Mouse (Mus musculus) limb, embryonic 10.5 days (tissue): ENCODE measurements around the gene Rbms3. TPM values are rescaled to one million over a fixed set of nuclear protein-coding genes. Genes with fewer than 3 reads are reported as not detected.
A peak's percentile ranks its signal among the peaks of the same experiment; 100 is the strongest.

Source experiments
- DNase-seq: peaks from one replicate; pipeline ENCODE4 v3.0.0-alpha.2; 2017; ENCODE audit warnings: low spot score
- H3K27ac ChIP-seq: fragments of 300-500 bp; sonication (generic); 2 replicates; pipeline ENCODE4 v1.5.1; 2016; ENCODE audit warnings: mild to moderate bottlenecking
- H3K27me3 ChIP-seq: fragments of 300-500 bp; sonication (generic); 2 replicates; pipeline ENCODE4 v1.6.1; 2016; ENCODE audit warnings: low read depth, mild to moderate bottlenecking; ENCODE audit not compliant: poor library complexity, severe bottlenecking
- H3K36me3 ChIP-seq: fragments of 300-500 bp; sonication (generic); 2 replicates; pipeline ENCODE4 v1.6.1; 2016; ENCODE audit warnings: mild to moderate bottlenecking, moderate library complexity
- H3K4me1 ChIP-seq: fragments of 300-500 bp; sonication (generic); 2 replicates; pipeline ENCODE4 v1.6.1; 2016
- H3K4me3 ChIP-seq: fragments of 300-500 bp; sonication (generic); 2 replicates; pipeline ENCODE4 v1.5.1; 2016; ENCODE audit warnings: mild to moderate bottlenecking, moderate library complexity
- H3K9me3 ChIP-seq: fragments of 300-500 bp; sonication (generic); replicated peaks from 2 replicates; pipeline ENCODE4 v1.6.1; 2016; ENCODE audit warnings: mild to moderate bottlenecking
- WGBS: fragments of 180-500 bp; shearing (Covaris S2); methylation state at CpG from one replicate; pipeline ENCODE4 v1.1.7; 2016; 5-methylcytosine and 5-hydroxymethylcytosine counted together
- polyA plus RNA-seq: library from polyadenylated mRNA; unstranded; fragments of >200 nt; fragmentation: Nextera tagmentation; extraction: Ambion mirVana; gene quantifications from 2 replicates; pipeline ENCODE4 v1.2.1, GENCODE M21; 2016

Rbms3 gene
- polyA plus RNA-seq, 1 experiment from 2014 or later = 35.2 TPM

GRCm38 (mm10) chr9:117067703-117068419 lies 561.9 kb downstream of the Rbms3 start:
- peaks cover 23% of the 10 kb centered on the region for H3K4me1 ChIP-seq
- 87% methylated on average over 11 of the region's 11 CpGs for WGBS
- H3K9me3 ChIP-seq = no peaks in the 10 kb centered on the region
- H3K27ac ChIP-seq = no peak overlapping the region
- H3K4me3 ChIP-seq = no peak overlapping the region
- peaks cover 9% of the 10 kb centered on the region; the same call in 1 of the 2 replicates for H3K36me3 ChIP-seq
- H3K27me3 ChIP-seq = no peaks in the 10 kb centered on the region
- no peak for DNase-seq

DNA sequence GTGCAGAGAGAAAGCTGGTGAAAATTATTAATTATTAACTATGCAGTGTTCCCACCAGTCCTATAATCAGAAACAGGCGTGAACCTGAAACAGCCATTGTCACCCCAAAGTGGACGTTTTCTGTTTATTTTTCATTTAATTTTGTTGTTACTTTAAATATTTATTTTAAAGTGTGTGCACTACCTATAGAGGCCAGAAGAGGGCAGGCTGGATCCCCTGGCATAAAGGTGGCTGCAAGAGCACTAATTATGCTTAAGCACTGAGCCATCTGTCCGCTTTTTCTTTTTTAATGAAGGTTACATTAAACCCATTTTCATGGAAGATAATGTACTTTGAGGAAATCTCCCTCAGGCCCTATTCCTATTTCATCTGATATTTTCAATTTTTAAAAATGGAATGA lies 563.2 kb downstream of the Rbms3 start:
- Histone ChIP-seq H3K4me3 (no peak overlapping the region), H3K9me3 (no peaks in the 10 kb centered on the region), H3K36me3 (peaks cover 9% of the 10 kb centered on the region; the same call in 1 of the 2 replicates), H3K27me3 (no peaks in the 10 kb centered on the region), H3K27ac (no peak overlapping the region), H3K4me1 (peaks cover 12% of the 10 kb centered on the region)
- 87% methylated on average over 3 of the region's 3 CpGs for WGBS
- no peak for DNase-seq

GRCm38 (mm10) chr9:117065601-117066000 lies 564.1 kb downstream of the Rbms3 start:
- 86% methylated on average over 6 of the region's 6 CpGs for WGBS
- peaks cover 9% of the 10 kb centered on the region; the same call in 1 of the 2 replicates for H3K36me3 ChIP-seq
- H3K4me3 ChIP-seq = no peak overlapping the region
- DNase-seq = no peak
- H3K4me1 ChIP-seq = peaks cover 12% of the 10 kb centered on the region
- no peaks in the 10 kb centered on the region for H3K9me3 ChIP-seq
- H3K27me3 ChIP-seq = no peaks in the 10 kb centered on the region
- peak overlapping the region; percentile 36; the same call in 1 of the 2 replicates for H3K27ac ChIP-seq

DNA sequence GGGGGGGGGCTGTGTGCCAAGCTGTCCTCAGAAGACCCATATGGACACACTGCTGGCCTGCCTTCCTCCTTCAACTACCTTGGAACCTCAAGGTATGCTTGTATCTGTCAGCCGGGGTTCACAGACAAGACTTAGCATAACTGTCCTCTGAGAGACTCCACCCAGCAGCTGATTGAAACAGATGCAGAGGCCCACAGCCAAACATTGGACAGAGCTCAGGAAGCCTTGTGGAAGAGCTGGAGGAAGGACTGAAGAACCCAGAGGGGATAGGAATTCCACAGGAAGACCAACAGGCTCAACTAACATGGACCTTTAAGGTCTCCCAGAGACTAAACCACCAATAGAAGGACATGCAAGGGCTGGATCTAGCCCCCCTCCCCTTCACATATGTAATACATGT lies 570.1 kb downstream of the Rbms3 start:
- Histone ChIP-seq H3K36me3 (no peaks in the 10 kb centered on the region), H3K27ac (no peak overlapping the region), H3K4me3 (no peak overlapping the region), H3K27me3 (no peaks in the 10 kb centered on the region), H3K9me3 (no peaks in the 10 kb centered on the region), H3K4me1 (peaks cover 5% of the 10 kb centered on the region; the same call in 1 of the 2 replicates)
- 100% methylated on average over 1 of the region's 1 CpGs for WGBS
- DNase-seq = no peak

DNA sequence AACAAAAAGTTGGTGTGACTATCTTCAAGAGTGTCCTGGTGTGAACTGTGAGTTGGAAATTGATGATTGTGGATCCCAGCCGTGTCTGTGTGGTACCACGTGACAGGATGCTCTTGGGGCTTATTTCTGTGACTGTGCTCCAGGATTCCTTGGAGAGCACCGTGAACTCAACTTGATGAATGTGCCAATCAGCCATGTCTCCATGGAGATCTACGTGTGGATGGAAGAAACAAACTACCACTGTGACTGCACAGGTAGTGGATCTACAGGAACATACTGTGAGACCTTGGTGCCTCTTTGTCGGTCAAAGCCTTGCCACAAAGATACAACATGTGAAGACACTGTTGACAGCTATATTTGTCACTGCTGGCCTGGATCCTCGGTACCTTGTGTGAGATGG lies 570.6 kb downstream of the Rbms3 start:
- WGBS = 91% methylated on average over 6 of the region's 6 CpGs
- Histone ChIP-seq H3K27me3 (no peaks in the 10 kb centered on the region), H3K4me1 (peaks cover 4% of the 10 kb centered on the region; the same call in 1 of the 2 replicates), H3K27ac (no peak overlapping the region), H3K9me3 (no peaks in the 10 kb centered on the region), H3K36me3 (no peaks in the 10 kb centered on the region), H3K4me3 (no peak overlapping the region)
- no peak for DNase-seq

DNA sequence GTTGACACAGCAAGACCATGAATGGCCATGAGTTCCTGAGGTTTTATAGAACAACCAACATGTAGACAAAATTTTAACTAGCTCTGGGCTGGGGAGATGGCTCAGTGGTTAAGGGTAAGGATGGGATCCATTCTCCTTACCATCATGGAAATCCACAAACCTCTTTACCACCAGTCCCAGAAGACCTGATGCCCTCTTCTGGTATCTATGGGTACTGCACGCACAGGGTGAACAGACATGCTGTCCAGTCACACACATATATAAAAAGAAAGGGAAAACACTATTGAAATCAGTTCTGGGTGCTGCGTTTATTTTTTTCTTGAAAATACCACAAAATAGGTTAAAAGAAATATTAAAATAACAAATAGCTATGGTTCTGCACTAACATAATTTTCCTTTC lies 577.8 kb downstream of the Rbms3 start:
- Histone ChIP-seq H3K27me3 (no peaks in the 10 kb centered on the region), H3K4me3 (no peak overlapping the region), H3K36me3 (peaks cover 15% of the 10 kb centered on the region), H3K27ac (no peak overlapping the region), H3K4me1 (no peaks in the 10 kb centered on the region), H3K9me3 (no peaks in the 10 kb centered on the region)
- no peak for DNase-seq
- 91% methylated on average over 2 of the region's 2 CpGs for WGBS

GRCm38 (mm10) chr9:117048641-117049040 lies 581.1 kb downstream of the Rbms3 start:
- 97% methylated on average over 1 of the region's 1 CpGs for WGBS
- Histone ChIP-seq H3K27me3 (no peaks in the 10 kb centered on the region), H3K27ac (no peak overlapping the region), H3K4me1 (no peaks in the 10 kb centered on the region), H3K9me3 (no peaks in the 10 kb centered on the region), H3K36me3 (peaks cover 15% of the 10 kb centered on the region), H3K4me3 (no peak overlapping the region)
- no peak for DNase-seq

DNA sequence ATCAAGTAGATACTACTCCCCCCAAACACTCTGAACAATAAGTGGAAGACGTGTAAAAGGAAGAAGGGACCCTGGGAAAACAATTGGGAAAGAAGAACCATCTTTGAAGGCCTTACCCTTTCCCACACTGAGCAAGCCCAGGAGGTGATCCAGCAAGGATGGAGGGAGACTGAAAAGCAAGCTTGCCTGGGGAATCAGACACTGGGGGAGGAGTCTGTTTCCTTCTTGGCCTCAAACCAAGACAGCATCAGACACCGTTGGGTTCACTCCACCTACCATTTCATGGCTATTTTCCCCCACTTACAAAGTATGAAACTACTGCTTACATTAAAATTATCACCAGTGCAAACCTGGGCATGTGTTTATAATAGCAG lies 587.7 kb downstream of the Rbms3 start:
- H3K27ac ChIP-seq = no peak overlapping the region
- H3K27me3 ChIP-seq = no peaks in the 10 kb centered on the region
- peaks cover 7% of the 10 kb centered on the region; the same call in 1 of the 2 replicates for H3K4me1 ChIP-seq
- no peaks in the 10 kb centered on the region for H3K36me3 ChIP-seq
- 69% methylated on average over 2 of the region's 2 CpGs for WGBS
- H3K4me3 ChIP-seq = no peak overlapping the region
- no peaks in the 10 kb centered on the region for H3K9me3 ChIP-seq
- no peak for DNase-seq

DNA sequence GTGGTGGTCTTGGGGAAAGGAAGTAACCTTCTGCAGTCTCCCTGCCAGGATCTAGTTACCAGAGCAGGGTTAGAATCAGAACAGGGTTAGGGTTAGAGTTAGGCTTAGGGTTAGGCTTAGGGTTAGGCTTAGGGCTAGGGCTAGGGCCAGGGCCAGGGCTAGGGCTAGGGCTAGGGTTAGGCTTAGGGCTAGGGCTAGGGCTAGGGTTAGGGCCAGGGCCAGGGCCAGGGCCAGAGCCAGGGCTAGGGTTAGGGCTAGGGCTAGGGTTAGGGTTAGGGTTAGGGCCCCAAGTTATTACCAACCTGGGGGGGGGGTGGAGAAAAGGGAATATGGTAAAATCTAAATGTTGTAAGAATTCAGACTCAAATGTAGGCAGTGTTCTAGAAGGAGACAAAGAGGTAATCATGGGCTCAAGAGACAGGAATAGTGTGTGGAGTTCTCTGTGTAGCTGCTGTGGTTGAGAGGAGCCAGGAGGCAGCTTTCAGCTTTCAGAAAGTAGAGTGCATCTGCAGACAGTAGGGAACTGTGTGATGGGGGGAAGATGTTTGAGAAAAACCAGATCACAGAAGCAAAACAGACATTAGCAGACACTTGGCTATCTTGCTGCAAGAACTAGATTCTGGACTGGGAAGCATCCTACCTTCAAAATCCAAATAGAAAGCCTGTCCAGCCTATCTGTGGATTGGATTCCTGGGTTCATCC lies 588.3 kb downstream of the Rbms3 start:
- peak overlapping the region; percentile 62 for H3K27ac ChIP-seq
- no peaks in the 10 kb centered on the region for H3K9me3 ChIP-seq
- no peak overlapping the region for H3K4me3 ChIP-seq
- no peaks in the 10 kb centered on the region for H3K36me3 ChIP-seq
- no peak for DNase-seq
- no peaks in the 10 kb centered on the region for H3K27me3 ChIP-seq
- peaks cover 7% of the 10 kb centered on the region; the same call in 1 of the 2 replicates for H3K4me1 ChIP-seq

GRCm38 (mm10) chr9:117039941-117040453 lies 589.7 kb downstream of the Rbms3 start:
- WGBS = 82% methylated on average over 6 of the region's 6 CpGs

GRCm38 (mm10) chr9:117032690-117033089 lies 597.0 kb downstream of the Rbms3 start:
- WGBS = 91% methylated on average over 1 of the region's 1 CpGs
- Histone ChIP-seq H3K4me3 (no peak overlapping the region), H3K9me3 (no peaks in the 10 kb centered on the region), H3K27ac (no peak overlapping the region), H3K36me3 (no peaks in the 10 kb centered on the region), H3K4me1 (peaks cover 23% of the 10 kb centered on the region), H3K27me3 (no peaks in the 10 kb centered on the region)
- DNase-seq = no peak

More at GRCm38 (mm10) chr9:117039941-117040453, 589.7 kb downstream of the Rbms3 start:
- Histone ChIP-seq H3K36me3 (no peaks in the 10 kb centered on the region), H3K4me1 (peaks cover 7% of the 10 kb centered on the region; the same call in 1 of the 2 replicates), H3K9me3 (no peaks in the 10 kb centered on the region), H3K27me3 (no peaks in the 10 kb centered on the region), H3K27ac (no peak overlapping the region; the same call in 1 of the 2 replicates), H3K4me3 (no peak overlapping the region)
- DNase-seq = no peak

DNA sequence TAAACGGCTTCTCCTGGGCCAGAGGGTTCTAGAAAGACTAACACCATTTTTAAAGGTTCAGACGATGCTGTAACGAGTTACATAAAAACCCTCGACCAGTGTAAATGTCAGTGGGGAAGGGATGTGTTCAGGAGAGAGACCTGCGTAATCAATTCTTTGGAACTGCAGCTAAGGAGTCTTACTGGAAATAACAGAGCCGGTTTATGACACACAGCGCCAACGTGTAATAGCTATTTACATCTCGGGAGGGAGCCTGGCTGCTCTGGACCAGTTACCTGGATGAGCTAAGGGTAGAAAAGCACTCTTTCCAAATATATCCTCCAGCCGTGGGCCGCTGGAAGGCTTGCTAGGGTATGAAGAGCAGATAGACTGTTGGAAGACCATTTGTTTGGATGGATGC lies 598.5 kb downstream of the Rbms3 start:
- H3K9me3 ChIP-seq = no peaks in the 10 kb centered on the region
- H3K36me3 ChIP-seq = no peaks in the 10 kb centered on the region
- H3K27me3 ChIP-seq = no peaks in the 10 kb centered on the region
- H3K4me3 ChIP-seq = no peak overlapping the region
- no peak for DNase-seq
- H3K4me1 ChIP-seq = peaks cover 23% of the 10 kb centered on the region
- no peak overlapping the region for H3K27ac ChIP-seq
- 61% methylated on average over 11 of the region's 11 CpGs for WGBS

DNA sequence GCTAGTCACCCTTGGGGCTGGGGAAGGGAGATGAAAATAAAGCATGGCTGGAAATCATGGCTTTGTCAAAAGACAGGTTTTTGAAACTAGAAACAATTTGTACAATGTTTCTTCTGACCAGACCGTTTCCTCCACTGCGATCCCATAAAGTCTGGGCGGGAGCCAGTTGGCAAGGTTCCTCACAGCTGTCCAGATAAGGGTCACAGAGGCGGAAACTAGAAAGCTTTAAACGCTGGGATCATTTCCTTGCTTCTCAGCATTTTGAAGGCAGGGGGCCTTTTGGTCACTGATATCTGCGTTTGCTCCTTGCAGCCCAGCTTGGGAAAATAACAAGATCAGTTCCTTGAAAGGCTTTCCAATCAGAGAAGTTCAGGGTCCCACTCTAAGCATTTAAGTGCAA lies 598.9 kb downstream of the Rbms3 start:
- DNase-seq = no peak
- no peaks in the 10 kb centered on the region for H3K27me3 ChIP-seq

More for the DNA sequence above, 598.9 kb downstream of the Rbms3 start:
- Histone ChIP-seq H3K27ac (no peak overlapping the region), H3K4me3 (no peak overlapping the region), H3K36me3 (no peaks in the 10 kb centered on the region), H3K4me1 (peaks cover 23% of the 10 kb centered on the region), H3K9me3 (no peaks in the 10 kb centered on the region)
- 27% methylated on average over 6 of the region's 6 CpGs for WGBS
